Mouse (Mus musculus) c-Kit-positive CD71-negative TER-119-negative erythroid progenitor cells, embryonic 14.5 days (primary cell): Measurements from ENCODE around the gene Aebp1.

ENCODE experiments used
- DNase-seq: peaks from one replicate; pipeline ENCODE4 v3.0.0-alpha.2; 2013; ENCODE audit warnings: low read depth

Gene Aebp1

DNA sequence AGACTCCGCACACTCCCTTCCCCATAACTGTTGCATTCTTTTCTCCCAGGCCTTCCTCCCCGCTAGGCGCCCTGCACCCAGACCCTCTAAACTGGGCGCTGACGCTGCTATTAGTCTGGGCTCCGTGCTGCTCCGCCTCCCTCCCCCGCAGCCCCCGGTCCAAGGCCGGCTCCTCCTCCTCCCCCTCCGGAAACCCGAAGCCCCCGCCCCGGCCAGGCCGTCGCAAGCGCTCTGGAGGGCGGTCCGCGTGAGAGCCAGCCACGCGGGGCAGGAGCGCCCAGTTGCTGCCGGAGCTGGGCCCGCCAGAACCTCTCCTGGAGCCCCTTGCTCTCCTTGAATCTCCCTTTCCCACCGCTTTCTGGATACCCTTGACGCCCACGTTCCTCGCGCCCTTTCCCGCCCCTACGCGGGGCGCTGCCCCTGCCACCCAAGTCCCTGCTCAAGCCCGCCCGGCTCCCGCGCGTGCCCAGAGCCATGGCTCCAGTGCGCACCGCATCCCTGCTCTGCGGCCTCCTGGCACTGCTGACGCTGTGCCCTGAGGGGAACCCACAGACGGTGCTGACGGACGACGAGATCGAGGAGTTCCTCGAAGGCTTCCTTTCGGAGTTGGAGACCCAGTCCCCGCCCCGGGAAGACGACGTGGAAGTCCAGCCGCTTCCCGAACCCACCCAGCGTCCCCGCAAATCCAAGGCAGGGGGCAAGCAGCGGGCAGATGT lies at the start of gene Aebp1:
TSS of gene Aebp1 (plus strand) at position 270 of the 716 bp plus-strand sequence.
- DNase-seq, result no peak

DNA sequence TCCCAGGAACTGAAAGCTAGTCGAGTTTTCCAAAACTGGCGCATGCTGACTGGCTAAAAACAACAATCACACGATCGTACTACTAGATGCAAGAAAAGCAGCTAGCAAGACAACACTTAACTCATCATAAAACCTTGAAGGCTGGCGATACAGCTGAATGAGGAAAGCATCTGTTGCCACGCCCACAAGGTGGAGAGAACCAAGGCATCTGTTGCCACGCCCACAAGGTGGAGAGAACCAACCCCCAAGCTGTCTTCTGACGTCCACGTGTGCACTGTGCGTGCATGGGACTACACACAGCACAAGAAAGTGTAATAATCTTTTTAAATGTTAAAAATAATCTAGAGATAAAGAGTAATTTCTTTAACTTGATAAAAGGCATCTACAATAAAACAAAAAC lies 48.4 kb upstream of the Aebp1 start:
- no peak for DNase-seq

DNA sequence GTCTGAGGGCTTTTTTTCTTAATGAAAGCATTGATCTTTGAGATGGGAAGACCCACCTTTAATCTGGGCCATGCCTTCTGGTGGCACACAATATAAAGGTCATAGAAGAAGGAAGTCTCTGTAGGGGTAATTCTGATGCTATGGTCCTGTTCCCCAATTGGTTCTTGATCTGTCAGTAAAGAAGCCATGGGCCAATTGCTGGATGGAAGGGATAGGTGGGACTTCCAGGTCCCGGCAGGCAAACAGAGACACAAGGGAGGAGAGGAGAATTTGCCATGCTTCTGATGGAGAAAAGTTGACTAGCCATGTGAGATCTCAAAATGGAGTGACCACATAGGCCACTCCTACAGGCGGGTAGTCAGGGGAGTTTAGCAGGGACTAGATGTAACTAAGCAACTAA lies 42.5 kb upstream of the Aebp1 start:
- no peak for DNase-seq

DNA sequence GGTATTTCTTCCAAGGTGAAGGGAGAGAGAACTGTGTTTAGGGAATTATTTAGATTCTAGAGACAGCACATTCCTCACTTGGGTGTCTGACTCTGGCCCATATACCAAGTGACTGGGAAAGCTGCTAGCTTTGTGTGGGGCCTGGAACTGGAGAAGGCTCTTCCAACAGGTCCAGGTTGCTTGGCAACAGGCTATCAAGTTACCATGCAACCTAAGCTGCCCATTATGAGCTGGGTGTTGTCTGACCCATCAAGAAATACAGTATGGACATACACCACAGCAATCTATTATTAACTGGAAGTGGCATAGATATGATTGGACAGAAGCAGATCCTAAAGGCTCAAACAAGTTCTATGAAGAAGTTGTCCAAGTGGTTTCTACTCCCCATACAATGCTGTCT lies 36.3 kb upstream of the Aebp1 start:
- no peak for DNase-seq

DNA sequence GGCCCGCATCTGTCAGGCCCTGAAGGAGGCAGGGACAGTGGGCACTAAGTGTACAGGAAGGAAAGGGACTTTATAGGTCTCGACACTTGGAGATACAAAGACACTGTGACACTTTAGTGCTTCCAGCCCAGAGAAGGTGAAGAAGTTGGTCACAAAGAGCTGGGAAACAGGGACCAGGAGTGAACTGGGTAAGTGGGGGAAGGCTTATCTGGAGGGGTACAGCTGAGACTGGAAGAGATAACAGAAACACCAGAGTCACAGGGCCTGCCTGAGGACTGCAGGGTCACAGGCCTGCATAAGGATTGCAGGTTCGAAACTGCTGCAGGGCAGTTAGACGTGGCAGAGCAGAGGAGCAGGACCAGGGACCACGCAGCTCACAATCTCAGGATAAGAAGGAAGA lies 33.8 kb upstream of the Aebp1 start:
- DNase-seq, result no peak

DNA sequence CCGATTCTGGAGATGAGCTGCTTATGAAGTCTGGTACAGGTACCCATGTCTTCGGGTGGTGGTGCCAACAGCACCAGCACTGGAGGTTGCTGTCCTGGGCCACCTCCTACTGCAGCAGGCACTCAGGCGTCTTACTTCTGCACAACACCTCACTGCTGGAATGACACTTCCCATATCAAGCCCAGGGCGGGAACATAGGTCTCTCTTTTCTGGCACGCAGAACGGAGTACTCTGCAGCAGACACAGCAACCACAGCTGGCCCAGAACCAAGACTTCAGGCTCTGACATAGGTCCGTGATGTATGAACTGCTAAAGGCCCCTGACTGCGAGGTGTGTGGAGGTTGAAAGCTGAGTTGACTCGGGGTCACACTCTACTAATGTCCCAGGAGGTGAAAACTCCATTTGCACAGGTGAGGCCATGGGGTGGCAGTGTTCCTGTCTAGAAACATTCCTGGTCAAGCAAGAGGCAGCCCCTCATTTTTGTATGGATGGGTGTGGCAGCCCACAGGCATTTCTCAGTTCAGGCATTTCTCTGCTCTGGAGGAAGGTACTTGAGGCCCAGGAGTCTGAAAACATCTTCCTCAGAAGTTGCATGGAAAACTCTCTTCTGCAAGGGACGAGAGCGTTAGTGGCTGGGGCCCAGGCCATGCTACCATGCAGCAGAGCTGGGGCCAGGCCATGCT lies 33.1 kb upstream of the Aebp1 start:
- DNase-seq, result no peak

DNA sequence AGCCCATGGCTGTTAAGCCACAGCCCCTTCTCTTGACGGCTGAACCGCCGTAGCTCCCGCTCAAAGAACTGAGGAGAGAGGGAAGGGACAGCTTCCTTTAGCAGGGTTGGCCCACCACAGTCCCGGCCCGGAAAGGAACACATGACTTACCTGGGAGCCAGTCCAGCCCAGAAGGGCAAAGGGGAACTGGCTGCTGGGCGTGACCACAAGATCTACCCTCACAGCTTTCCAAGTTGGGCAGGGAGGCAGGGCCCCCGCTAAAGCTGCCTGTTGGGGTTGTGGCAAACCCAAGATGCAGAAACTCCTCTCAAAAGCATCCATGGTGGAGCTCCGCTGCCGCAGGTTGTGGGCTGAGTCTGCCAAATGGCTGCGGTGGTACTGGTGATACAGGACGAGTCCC lies 32.4 kb upstream of the Aebp1 start:
- no peak for DNase-seq

DNA sequence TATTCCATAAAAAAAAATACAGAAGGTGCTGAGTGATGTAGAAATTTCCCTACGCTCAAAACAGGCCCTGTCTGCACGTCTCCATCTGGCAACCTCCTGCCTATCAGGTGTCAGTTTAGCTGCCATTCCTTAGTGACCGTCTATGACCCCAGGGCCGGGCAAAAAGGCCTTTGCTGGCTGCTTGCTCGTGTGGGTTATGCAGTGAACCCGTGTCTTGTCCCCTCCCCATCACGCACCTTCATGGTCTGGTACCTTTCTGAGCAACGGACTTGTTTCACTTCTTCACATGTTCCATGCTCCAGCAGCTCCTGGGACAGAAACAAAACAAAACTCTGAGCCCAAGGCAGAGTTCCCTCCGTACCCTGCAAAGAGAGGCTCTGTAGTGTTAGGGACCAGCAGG lies 27.2 kb upstream of the Aebp1 start:
- DNase-seq, result no peak

DNA sequence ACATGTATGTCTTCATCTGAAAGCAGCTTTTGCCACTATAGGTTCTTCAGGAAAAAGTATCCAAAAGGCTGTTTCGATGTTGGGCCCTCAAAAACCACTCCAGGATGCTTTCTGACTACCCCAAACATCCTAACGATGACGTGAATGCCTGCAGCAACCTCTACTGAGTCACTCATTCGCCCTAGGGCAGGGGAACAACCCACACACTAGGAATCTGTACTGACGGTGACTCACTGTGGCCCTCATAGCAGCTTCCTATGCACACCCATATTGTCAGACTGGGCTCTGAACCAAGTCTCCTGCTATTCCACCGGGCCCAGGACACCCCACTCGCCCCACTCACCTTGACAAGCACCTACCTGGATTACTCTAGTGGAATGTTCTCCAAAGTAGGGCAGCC lies 26.7 kb upstream of the Aebp1 start:
- no peak for DNase-seq

DNA sequence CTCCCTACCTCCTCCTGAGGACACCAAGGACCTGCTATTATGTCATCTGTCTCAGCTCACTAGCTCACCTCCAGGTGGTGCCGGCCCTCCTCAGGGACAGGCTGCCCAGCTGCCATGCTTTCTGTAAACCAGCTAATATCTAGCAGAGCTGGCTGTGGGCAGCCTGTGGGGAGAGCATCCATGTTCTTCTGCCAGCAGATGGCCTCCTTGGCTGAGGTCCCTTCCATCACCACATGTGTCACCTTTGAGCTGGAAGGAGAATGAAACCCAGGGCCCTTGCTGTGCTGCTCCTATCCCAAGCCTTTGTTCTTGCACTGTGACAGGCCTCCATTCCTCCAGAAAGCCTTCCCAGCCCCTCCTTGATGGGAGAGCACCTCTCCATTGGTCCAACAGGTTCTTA lies 25.6 kb upstream of the Aebp1 start:
- no peak for DNase-seq

DNA sequence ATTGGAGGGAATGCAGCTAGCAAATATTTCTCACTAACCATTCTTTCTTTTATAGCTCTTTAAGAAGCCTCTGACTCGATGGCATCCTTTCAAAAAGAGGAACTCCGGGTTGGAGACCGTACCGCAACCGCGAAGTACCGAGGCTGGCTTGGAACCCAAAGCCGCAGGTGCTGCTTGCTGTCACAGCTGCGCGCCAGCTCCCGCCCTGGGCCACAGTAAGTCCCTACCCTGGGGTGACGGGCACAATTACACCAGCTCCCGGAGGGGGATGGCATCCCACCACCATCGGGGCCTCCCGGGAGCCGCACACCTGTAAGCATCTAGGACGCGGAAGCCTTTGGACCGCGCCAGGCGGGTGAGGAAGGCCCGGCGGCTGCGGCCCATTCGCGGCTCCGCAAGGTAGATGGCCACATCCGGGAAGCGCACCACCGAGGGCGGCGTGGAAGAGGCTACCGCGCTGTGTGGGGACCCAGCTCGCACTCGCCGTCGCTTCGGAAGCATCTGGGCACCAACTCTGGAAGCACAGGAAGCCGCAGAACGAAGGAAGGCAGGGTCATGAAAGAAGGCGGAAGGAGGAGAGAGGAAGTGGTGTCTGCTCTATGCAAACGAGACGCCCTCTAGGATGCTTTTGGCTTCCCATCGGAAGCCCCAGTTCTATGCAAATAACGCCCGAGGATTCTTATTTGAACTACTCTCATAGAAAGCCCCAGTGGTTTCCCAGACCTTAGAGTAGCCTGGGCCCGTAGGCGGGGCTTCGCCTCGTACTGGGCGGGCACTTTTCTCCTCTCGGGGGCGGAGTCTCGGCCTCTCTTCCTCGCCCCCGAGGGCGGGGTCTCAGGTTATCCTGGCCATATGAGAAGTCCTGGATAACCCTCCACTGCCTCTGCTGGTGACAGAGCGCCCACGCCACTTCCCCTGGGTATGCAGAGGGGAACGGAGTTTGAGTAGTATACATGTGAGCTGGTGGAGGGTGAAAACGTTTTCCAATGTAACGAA lies 24.2 kb upstream of the Aebp1 start, which contains the start of gene Polm:
TSS of gene Polm (minus strand) at position 766 of the 996 bp plus-strand sequence.
- peak; percentile 91 for DNase-seq

DNA sequence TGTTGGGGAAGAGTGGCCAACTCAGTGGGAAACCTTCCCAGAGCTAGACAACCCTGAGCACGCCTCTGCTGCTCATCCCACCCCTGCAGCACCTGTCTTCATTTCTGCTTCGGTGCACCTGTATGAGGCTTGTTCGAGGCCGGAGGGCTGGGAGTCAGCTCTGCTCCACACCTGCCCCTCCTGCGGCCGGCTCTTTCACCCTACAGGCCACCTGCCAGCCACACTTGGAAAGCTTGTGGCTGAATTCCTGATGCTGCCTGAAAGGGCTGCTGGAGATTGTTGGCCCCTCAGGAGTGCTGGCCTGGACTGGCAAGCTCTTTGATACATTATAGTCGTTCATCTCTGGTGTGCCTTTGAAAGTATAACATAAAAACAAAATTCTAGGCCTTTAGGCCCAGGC lies 21.4 kb upstream of the Aebp1 start:
- DNase-seq, result no peak

DNA sequence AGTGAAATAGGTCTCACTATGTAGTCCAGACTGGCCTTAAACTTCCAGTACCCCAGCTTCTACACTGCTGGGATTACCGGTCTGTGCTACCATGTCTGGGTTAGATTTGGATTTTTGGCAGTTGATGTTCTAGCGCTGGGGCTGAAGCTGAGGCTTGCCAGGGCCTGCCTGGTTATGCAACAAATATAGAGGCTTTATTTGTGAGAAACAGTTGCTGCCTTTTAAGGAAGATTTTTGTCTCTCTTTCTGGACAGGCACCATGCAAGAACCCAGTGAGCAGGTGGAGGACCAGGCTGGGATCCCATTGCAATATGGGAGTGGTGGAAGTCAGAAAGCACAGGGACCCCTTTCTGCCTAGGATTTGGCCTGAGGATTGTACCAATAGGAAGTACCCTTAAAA lies 20.0 kb upstream of the Aebp1 start:
- no peak for DNase-seq

DNA sequence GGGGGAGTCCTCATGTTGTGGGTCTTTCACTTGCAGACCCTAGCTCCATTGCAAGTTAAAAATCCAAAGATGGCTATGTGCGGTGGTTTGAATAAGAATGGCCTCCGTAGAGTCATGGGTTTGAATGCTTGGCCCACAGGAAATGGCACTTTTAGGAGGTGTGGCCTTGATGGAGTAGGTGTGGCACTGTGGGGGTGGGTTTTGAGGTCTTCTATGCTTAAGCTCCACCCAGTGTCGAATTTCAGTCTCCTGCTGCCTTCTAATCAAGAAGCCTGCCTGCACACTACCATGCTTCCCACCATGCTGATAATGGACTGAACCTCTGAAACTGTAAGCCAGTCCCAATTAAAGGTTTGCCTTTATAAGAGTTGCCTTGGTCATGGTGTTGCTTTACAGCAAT lies 18.6 kb upstream of the Aebp1 start:
- DNase-seq, result no peak

DNA sequence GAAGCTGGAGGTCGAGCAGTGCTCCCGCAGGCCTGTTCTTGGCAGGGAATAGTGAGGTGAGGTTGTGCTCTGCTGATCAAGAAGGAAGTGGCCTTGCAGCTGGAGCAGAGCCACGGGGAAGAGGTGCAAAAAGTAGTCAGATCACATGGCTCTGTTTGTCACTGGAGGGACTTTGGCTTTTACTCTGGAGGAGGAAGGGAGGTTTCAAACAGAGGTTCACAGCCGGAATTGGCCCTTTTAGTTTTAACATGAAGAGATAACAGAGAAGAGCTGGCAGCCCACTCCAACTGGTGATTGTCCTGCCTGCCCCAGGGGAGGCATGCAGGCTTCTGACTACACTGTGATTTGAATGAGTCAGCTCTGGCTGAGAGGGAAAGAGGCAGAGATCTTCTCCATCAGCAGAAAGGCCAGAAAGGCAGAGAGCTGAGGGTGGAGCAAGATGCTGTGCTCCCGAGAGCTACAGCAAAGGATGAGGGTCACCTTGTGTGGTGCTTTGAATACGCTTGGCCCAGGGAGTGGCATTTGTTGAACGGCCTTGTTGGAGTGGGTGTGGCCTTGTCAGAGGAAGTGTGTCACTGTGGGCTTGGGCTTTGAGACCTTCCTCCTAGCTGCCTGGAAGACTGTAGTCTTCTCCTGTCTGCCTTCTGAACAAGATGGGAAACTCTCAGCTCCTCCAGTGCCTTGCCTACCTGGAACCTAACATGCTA lies 15.0 kb upstream of the Aebp1 start:
- DNase-seq, result no peak

DNA sequence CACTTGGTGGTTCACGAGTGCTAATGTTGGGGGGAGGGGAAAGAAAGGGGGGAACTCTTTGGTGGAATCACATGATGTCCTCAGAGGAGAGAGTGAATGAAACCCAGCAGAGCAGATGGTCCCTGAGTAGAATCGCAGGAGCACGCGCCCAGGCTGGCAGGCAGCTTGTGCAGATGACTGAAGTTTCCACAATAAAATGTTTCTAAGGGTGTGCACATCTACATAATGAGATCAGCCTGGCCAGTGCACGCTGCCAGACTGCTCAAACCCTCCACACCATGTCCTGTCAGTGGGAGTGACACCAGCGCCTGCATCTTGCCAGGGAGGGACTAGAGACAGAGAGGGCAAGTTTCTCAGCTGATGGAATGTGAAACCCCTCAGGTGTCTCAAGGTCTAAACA lies 13.0 kb upstream of the Aebp1 start:
- DNase-seq, result no peak

DNA sequence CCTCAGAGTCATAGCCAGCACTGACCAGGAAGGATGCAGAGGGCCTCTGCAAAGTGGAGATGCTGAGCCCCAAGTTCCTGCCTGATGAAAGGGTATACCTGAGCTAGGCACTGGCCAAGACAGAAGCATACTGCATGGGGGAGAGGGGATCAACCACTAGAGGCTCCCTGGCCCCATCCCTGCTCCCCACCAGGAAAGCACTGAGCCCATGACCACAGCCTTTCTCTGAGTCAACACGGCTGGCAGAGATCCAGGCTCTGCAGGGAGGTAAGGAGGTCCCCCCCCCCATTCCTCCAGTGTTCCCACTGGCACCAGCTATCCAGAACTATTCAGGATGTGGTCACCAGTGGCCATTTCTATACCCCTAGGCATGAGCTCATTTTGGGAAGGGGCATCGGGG lies 12.4 kb upstream of the Aebp1 start:
- no peak for DNase-seq

DNA sequence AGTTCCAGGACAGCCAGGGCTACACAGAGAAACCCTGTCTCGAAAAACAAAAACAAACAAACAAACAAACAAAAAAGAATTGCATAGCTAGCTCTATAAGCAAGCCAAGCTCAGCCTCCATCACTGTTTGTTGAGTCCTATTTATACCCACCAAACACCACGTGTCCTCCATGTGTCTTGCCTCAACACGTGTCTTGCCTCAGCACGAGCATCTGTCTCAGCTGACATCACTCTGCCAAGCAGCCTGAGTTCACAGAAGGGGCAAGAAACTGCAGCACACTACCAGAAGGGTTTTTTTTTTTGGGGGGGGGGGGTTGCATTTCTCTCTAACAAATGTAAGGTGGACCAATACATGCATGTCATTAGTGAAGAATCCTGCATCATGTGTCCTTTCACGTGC lies 11.3 kb upstream of the Aebp1 start:
- no peak for DNase-seq

DNA sequence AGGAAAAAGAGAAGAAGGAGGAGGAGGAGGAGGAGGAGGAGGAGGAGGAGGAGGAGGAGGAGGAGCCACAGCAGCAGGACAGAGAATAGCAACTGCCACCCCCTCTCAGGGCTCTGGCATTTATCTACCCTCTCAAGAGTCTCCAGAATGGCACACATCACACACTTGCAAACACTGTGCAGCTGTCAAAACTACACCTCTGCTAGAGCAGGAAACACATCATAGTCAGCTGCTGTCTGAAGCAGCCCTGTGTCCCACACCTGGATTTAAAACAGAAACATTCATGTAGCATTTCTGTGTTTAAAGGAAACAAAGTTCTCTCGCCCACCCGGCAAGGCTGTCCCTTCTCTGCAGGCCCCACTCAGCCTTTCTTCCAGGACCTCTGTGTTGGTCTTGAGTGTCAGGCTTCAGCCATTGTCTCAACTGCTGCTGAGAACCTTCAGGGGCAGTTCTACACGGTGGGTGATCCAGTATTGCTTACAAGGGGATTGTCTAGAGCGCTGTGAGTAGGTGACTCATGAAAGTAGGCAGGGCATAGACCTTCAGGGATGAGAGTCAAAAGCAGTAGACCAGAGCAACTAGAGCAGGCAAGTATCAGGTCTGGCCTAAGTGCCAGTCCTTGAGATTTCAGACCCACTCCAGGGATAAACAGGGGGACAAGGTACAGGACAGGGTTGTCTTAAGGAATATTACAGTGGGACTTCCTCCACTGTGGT lies 10.6 kb upstream of the Aebp1 start:
- DNase-seq, result no peak

DNA sequence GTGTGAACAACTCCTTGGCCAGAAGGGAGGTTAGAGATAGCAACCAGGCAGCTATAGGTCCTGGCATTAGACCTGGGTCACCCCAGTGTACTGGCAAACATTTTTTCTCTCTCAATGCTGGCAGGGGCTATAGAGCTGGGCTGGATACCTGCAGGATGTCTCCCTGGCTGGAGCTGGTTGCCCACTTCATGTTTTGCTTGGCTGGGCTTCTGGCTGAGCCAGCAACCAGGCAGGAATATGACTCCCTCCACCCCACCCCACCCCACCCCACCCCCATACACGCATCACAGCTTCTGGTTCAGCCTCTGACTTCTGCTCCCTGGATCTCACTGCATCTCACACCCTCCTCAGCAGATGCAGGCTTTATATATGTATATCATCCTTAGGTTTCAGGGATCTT lies 9.4 kb upstream of the Aebp1 start:
- DNase-seq, result no peak

DNA sequence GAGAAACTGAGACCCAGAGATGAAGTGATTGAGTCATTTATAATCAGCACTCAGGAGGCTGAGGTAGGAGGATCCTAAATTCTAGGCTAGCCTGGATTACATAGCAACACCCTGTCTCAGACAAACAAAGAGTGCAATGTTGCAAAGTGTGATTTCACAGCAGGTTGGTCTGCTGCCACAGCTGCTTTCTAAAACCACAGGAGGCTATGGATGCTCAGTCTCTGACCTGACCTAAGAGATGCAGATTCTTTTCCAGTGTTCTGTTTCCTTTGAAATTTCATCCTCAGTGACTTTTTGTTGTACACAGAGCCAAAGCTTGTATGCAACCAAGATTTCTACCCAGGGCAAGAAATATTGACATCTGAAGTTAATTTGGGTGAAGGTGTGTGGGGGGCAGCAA lies 6.3 kb upstream of the Aebp1 start:
- no peak for DNase-seq
